In the genomic region with DNA sequence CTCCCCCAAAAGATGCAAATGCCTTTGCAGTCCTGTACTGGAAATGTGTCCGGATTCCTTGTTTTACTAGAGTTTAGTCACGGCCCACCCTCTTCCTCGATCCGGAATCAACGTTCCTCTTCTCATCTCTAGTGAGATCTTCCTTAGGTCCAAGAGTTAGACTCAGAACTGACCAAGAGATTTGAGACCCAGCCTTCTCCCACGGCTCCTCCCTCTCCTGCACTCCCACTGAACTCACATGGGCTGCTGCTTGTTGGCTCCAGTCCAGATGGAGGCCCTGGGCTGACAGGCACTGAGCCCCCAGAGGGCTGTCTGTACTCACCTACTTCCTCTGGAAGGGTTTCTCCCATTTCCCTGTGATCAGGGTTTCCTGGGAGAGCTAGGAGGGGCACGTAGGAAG, we compare ENCODE assay signal across 13 mouse cellular contexts. TPM values are rescaled to one million over a fixed set of nuclear protein-coding genes. Genes with fewer than 3 reads are reported as not detected.
A peak's percentile ranks its signal among the peaks of the same experiment; 100 is the strongest.
DNase-seq lines count a peak whose midpoint lies in the region; ATAC-seq and TF ChIP-seq lines count a peak whose summit lies in the region.
"Had no signal": no experiment of that assay in that cellular context is flagged by ENCODE, and none has a peak within 500 bp of the region (broad histone marks: within the 10 kb centered on the region; RNA-seq: fewer than 3 reads in every experiment).

No protein-coding gene starts in this region.

- H3K9ac ChIP-seq in heart, embryonic 14.5 days (ENCODE audit: low read length), result no peak overlapping the region
- H3K9ac ChIP-seq in liver, embryonic 15.5 days, result no peak overlapping the region
- no peak overlapping the region for H3K9ac ChIP-seq in liver, postnatal 0 days (replicated peaks)
- H3K9ac ChIP-seq in heart, postnatal 0 days (replicated peaks; ENCODE audit: low read depth, low read length), result no peak overlapping the region
- H3K9ac ChIP-seq: embryonic facial prominence, embryonic 15.5 days had no signal

- WGBS in heart, embryonic 14.5 days, result 52% methylated on average over 7 of the region's 7 CpGs
- 67% methylated on average over 7 of the region's 7 CpGs for WGBS in liver, embryonic 15.5 days (ENCODE audit: insufficient replicate concordance)
- 72% methylated on average over 7 of the region's 7 CpGs for WGBS in liver, postnatal 0 days (ENCODE audit: insufficient replicate concordance)
- 49% methylated on average over 7 of the region's 7 CpGs for WGBS in heart, postnatal 0 days

- H3K4me2 ChIP-seq in heart, embryonic 14.5 days (ENCODE audit: low read length), result no peak overlapping the region
- H3K4me2 ChIP-seq in liver, embryonic 15.5 days, result no peak overlapping the region
- H3K4me2 ChIP-seq in liver, postnatal 0 days (ENCODE audit: low read depth, low read length), result no peak overlapping the region
- H3K4me2 ChIP-seq in heart, postnatal 0 days (ENCODE audit: low read depth, low read length), result no peak overlapping the region
- H3K4me2 ChIP-seq: embryonic facial prominence, embryonic 15.5 days had no signal

- no peaks in the 10 kb centered on the region for H3K9me3 ChIP-seq in heart, embryonic 14.5 days (ENCODE audit: control insufficient read depth, low read length)
- no peaks in the 10 kb centered on the region for H3K9me3 ChIP-seq in liver, embryonic 15.5 days (replicated peaks)
- H3K9me3 ChIP-seq in liver, postnatal 0 days (ENCODE audit: low read length), result no peaks in the 10 kb centered on the region
- no peaks in the 10 kb centered on the region for H3K9me3 ChIP-seq in heart, postnatal 0 days (replicated peaks; ENCODE audit: control insufficient read depth, low read length)
- H3K9me3 ChIP-seq: embryonic facial prominence, embryonic 15.5 days had no signal

- no peaks in the 10 kb centered on the region for H3K27me3 ChIP-seq in heart, embryonic 14.5 days (ENCODE audit: control insufficient read depth, insufficient read depth, low read length)
- H3K27me3 ChIP-seq in liver, embryonic 15.5 days, result no peaks in the 10 kb centered on the region
- no peaks in the 10 kb centered on the region for H3K27me3 ChIP-seq in liver, postnatal 0 days (ENCODE audit: insufficient read depth, low read length)
- no peaks in the 10 kb centered on the region for H3K27me3 ChIP-seq in heart, postnatal 0 days (ENCODE audit: control insufficient read depth, insufficient read depth, low read length)
- H3K27me3 ChIP-seq: CH12.LX; embryonic facial prominence, embryonic 15.5 days had no signal

- no peak for DNase-seq in heart, postnatal 10 days
- no peak for DNase-seq in liver, postnatal 0 days
- DNase-seq in ES-CJ7 (ENCODE audit: low read depth, low spot score), result peak; percentile 81
- peak; percentile 13 for DNase-seq in heart, postnatal 0 days (ENCODE audit: low spot score)
- DNase-seq in urinary bladder, postnatal 10 days (ENCODE audit: low spot score), result no peak
- DNase-seq: gastrocnemius, postnatal 36 days; right cerebral cortex, adult 18-20 months had no signal

- H3K4me1 ChIP-seq in heart, embryonic 14.5 days (ENCODE audit: control insufficient read depth in 2 of 2, insufficient read depth in 2 of 2, low read length in 2 of 2), result peaks cover 17 to 18% of the 10 kb centered on the region in 2 experiments
- peaks cover 5% of the 10 kb centered on the region for H3K4me1 ChIP-seq in liver, embryonic 15.5 days (replicated peaks)
- H3K4me1 ChIP-seq in liver, postnatal 0 days (ENCODE audit: insufficient read depth), result peaks cover 14% of the 10 kb centered on the region
- peaks cover 26% of the 10 kb centered on the region for H3K4me1 ChIP-seq in heart, postnatal 0 days (ENCODE audit: control insufficient read depth, insufficient read depth)
- H3K4me1 ChIP-seq: embryonic facial prominence, embryonic 15.5 days had no signal

- no peak overlapping the region for H3K4me3 ChIP-seq in heart, embryonic 14.5 days (ENCODE audit: control insufficient read depth in 1 of 2, insufficient read depth in 1 of 2, low read depth in 1 of 2, low read length in 2 of 2)
- no peak overlapping the region for H3K4me3 ChIP-seq in liver, embryonic 15.5 days (replicated peaks)
- no peak overlapping the region for H3K4me3 ChIP-seq in liver, postnatal 0 days (ENCODE audit: low read depth, low read length)
- H3K4me3 ChIP-seq in heart, postnatal 0 days (ENCODE audit: low read depth, low read length), result no peak overlapping the region
- H3K4me3 ChIP-seq: embryonic facial prominence, embryonic 15.5 days; myocyte had no signal

- H3K36me3 ChIP-seq in heart, embryonic 14.5 days (ENCODE audit: control insufficient read depth, insufficient read depth, low read length), result no peaks in the 10 kb centered on the region
- no peaks in the 10 kb centered on the region for H3K36me3 ChIP-seq in liver, embryonic 15.5 days (replicated peaks)
- no peaks in the 10 kb centered on the region for H3K36me3 ChIP-seq in liver, postnatal 0 days (replicated peaks; ENCODE audit: insufficient read depth, low read length)
- no peaks in the 10 kb centered on the region for H3K36me3 ChIP-seq in heart, postnatal 0 days (replicated peaks; ENCODE audit: control insufficient read depth, insufficient read depth, low read length)
- H3K36me3 ChIP-seq: embryonic facial prominence, embryonic 15.5 days had no signal

- TF ChIP-seq CTCF in liver, postnatal 0 days (IDR thresholded peaks at IDR 0.05; ENCODE audit: low read depth), result no peak
- no peak for TF ChIP-seq CTCF in heart, postnatal 0 days (IDR thresholded peaks at IDR 0.05; ENCODE audit: low read depth)

- no peak for TF ChIP-seq EP300 in liver, postnatal 0 days (IDR thresholded peaks at IDR 0.05; ENCODE audit: low read depth)
- TF ChIP-seq EP300 in heart, postnatal 0 days (IDR thresholded peaks at IDR 0.05; ENCODE audit: low read depth), result no peak

- intact Hi-C loops in heart, postnatal 10 days (cut with DNase I), result no loop called here

- peak; percentile 54 for ATAC-seq in heart, embryonic 14.5 days (ENCODE audit: insufficient number of reproducible peaks, insufficient read depth, low FRiP score, low read depth)
- no peak for ATAC-seq in liver, embryonic 15.5 days (ENCODE audit: insufficient read depth)
- ATAC-seq in liver, postnatal 0 days, result no peak
- ATAC-seq in heart, postnatal 0 days (ENCODE audit: insufficient read depth, low read depth), result no peak

- H3K27ac ChIP-seq in heart, embryonic 14.5 days (replicated peaks in 1 of 2; ENCODE audit: control insufficient read depth in 1 of 2, insufficient read depth in 1 of 2, low read depth in 2 of 2, low read length in 2 of 2), result peak overlapping the region in 1 of 2 experiments; percentile 71; a peak in 2 of 4 replicates
- peak overlapping the region; percentile 29; the same call in 1 of the 2 replicates for H3K27ac ChIP-seq in liver, embryonic 15.5 days (replicated peaks)
- H3K27ac ChIP-seq in liver, postnatal 0 days (ENCODE audit: low read depth), result no peak overlapping the region
- H3K27ac ChIP-seq in heart, postnatal 0 days (ENCODE audit: low read depth), result 0 out of 2 replicates have a peak overlapping the region, but pooled peaks have one; percentile 71
- H3K27ac ChIP-seq: embryonic facial prominence, embryonic 15.5 days had no signal

RNA-seq across cellular contexts. Expression of gene Fcgr2b, which starts 13.3 kb away (rescaled TPM):
- 0.82 and 1.1 TPM in 2 replicates for polyA plus RNA-seq in heart, embryonic 14.5 days (2014; fragmentation: Nextera tagmentation; extraction: Ambion mirVana)
- 1 to 10 TPM; 3.1 to 3.9 TPM for total RNA-seq in heart, postnatal 10 days (2021)
- polyA plus RNA-seq in liver, embryonic 15.5 days (2015; fragmentation: Nextera tagmentation; extraction: Ambion mirVana), result 4.8 and 5.7 TPM in 2 replicates
- polyA plus RNA-seq in liver, postnatal 0 days (2015; fragmentation: Nextera tagmentation; extraction: Ambion mirVana), result 18.0 and 18.7 TPM in 2 replicates
- 1.4 and 9.7 TPM in 2 replicates for total RNA-seq in heart, postnatal 0 days (2014; rRNA removed; ENCODE audit: low replicate concordance)
- 2.0 and 2.3 TPM in 2 replicates for polyA plus RNA-seq in heart, postnatal 0 days (2015; fragmentation: Nextera tagmentation; extraction: Ambion mirVana)

RNA-seq across cellular contexts. Expression of gene Fcrla, which starts 35.7 kb away (rescaled TPM):
- polyA plus RNA-seq in heart, embryonic 14.5 days (2014; fragmentation: Nextera tagmentation; extraction: Ambion mirVana), result 0.15 TPM in 2 replicates
- 1 to 10 TPM in 1 of 2 experiments, under 1 TPM in 1; 0.57 to 1.6 TPM for total RNA-seq in heart, postnatal 10 days (2021)
- 0.46 and 0.48 TPM in 2 replicates for polyA plus RNA-seq in liver, embryonic 15.5 days (2015; fragmentation: Nextera tagmentation; extraction: Ambion mirVana)
- polyA plus RNA-seq in liver, postnatal 0 days (2015; fragmentation: Nextera tagmentation; extraction: Ambion mirVana), result 9.0 and 10.4 TPM in 2 replicates
- 0.35 TPM in 1 of 2 replicates, not detected in the other for total RNA-seq in heart, postnatal 0 days (2014; rRNA removed; ENCODE audit: low replicate concordance)
- 0.08 and 0.23 TPM in 2 replicates for polyA plus RNA-seq in heart, postnatal 0 days (2015; fragmentation: Nextera tagmentation; extraction: Ambion mirVana)
- total RNA-seq: left cerebral cortex, postnatal 10 days had no signal
- polyA plus RNA-seq: embryonic facial prominence, embryonic 15.5 days; myocyte had no signal

RNA-seq across cellular contexts. Expression of gene Fcrlb, which starts 50.3 kb away (rescaled TPM):
- 0.15 TPM in 1 of 2 replicates, not detected in the other for polyA plus RNA-seq in heart, embryonic 14.5 days (2014; fragmentation: Nextera tagmentation; extraction: Ambion mirVana)
- total RNA-seq in heart, postnatal 10 days (2021), result not detected
- 0.07 TPM in 1 of 2 replicates, not detected in the other for polyA plus RNA-seq in liver, embryonic 15.5 days (2015; fragmentation: Nextera tagmentation; extraction: Ambion mirVana)
- 0.36 and 0.41 TPM in 2 replicates for polyA plus RNA-seq in liver, postnatal 0 days (2015; fragmentation: Nextera tagmentation; extraction: Ambion mirVana)
- not detected in 2 replicates for total RNA-seq in heart, postnatal 0 days (2014; rRNA removed; ENCODE audit: low replicate concordance)
- not detected in 2 replicates for polyA plus RNA-seq in heart, postnatal 0 days (2015; fragmentation: Nextera tagmentation; extraction: Ambion mirVana)
- total RNA-seq: CH12.LX; gastrocnemius, postnatal 36 days had no signal

RNA-seq across cellular contexts. Expression of gene Fcgr4, which starts 55.6 kb away (rescaled TPM):
- polyA plus RNA-seq in heart, embryonic 14.5 days (2014; fragmentation: Nextera tagmentation; extraction: Ambion mirVana), result 1.0 and 1.5 TPM in 2 replicates
- total RNA-seq in heart, postnatal 10 days (2021), result not detected
- 3.9 and 4.2 TPM in 2 replicates for polyA plus RNA-seq in liver, embryonic 15.5 days (2015; fragmentation: Nextera tagmentation; extraction: Ambion mirVana)
- polyA plus RNA-seq in liver, postnatal 0 days (2015; fragmentation: Nextera tagmentation; extraction: Ambion mirVana), result 9.4 and 9.7 TPM in 2 replicates
- 0.23 and 1.7 TPM in 2 replicates for total RNA-seq in heart, postnatal 0 days (2014; rRNA removed; ENCODE audit: low replicate concordance)
- polyA plus RNA-seq in heart, postnatal 0 days (2015; fragmentation: Nextera tagmentation; extraction: Ambion mirVana), result 0.60 and 1.0 TPM in 2 replicates
- total RNA-seq: gastrocnemius, postnatal 36 days; left cerebral cortex, postnatal 10 days had no signal

Comparison
In these comparisons a context has a peak if more than half of its experiments do, and no peak if none do; other contexts are left out.
1. DNase-seq: peak in ES-CJ7 (single experiment) and heart, postnatal 0 days (single experiment); none in heart, postnatal 10 days (0 of 2), liver, postnatal 0 days (single experiment) and urinary bladder, postnatal 10 days (single experiment).